Mouse (Mus musculus) brown adipose tissue, adult 24 weeks (tissue): Measurements from ENCODE around the gene Sema4a. TPM values are rescaled to one million over a fixed set of nuclear protein-coding genes. Genes with fewer than 3 reads are reported as not detected.
"Not testable (repeated sequence)": the region's sequence is repeated elsewhere in the genome, so short reads cannot be mapped to it uniquely, and the experiment has no call there.

Experiments used
- H3K27ac ChIP-seq: fragments of 200-500 bp; replicated peaks from 2 replicates; pipeline ENCODE4 v1.5.1; 2012; ENCODE audit warnings: low read depth, mild to moderate bottlenecking, low read length
- H3K4me1 ChIP-seq: fragments of 200-500 bp; 2 replicates; pipeline ENCODE4 v1.6.1; 2012; ENCODE audit warnings: low read length, mixed read lengths; ENCODE audit not compliant: control insufficient read depth, insufficient read depth, insufficient read length
- H3K4me3 ChIP-seq: fragments of 200-500 bp; 2 replicates; pipeline ENCODE4 v1.5.1; 2012; ENCODE audit warnings: low read depth, mild to moderate bottlenecking, low read length, moderate library complexity; ENCODE audit not compliant: insufficient read depth
- polyA plus RNA-seq: library from polyadenylated mRNA; stranded (reverse); fragments of >200 nt; gene quantifications from 2 replicates; pipeline ENCODE4 v1.2.4, GENCODE M21; 2012; ENCODE audit not compliant: missing spikeins, insufficient read depth, insufficient read length

Sema4a gene
- polyA plus RNA-seq, 1 experiment, result 30.2 TPM

DNA sequence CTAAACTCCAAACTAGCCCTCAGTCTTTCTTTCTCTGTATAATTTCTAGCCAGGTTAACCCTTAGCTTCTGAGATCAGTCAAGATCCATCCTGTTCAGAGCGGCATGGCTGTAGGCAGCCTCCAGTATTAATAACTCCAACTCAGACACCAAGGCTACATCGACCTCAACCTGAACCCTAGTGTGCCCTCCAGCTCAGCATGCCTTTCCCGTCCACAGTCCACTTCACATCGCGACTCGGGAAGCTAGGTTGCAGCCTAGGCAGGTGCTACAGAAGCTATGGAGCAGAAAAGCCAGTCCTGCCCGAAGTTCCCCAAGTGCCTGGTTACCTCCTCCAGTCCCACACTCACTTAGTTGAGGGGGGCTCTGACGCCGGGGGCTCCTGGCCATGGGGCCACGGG, 23.5 kb downstream of the Sema4a start:
- Histone ChIP-seq H3K4me1 (peaks cover 3% of the 10 kb centered on the region), H3K4me3 (no peak overlapping the region), H3K27ac (no peak overlapping the region)

DNA sequence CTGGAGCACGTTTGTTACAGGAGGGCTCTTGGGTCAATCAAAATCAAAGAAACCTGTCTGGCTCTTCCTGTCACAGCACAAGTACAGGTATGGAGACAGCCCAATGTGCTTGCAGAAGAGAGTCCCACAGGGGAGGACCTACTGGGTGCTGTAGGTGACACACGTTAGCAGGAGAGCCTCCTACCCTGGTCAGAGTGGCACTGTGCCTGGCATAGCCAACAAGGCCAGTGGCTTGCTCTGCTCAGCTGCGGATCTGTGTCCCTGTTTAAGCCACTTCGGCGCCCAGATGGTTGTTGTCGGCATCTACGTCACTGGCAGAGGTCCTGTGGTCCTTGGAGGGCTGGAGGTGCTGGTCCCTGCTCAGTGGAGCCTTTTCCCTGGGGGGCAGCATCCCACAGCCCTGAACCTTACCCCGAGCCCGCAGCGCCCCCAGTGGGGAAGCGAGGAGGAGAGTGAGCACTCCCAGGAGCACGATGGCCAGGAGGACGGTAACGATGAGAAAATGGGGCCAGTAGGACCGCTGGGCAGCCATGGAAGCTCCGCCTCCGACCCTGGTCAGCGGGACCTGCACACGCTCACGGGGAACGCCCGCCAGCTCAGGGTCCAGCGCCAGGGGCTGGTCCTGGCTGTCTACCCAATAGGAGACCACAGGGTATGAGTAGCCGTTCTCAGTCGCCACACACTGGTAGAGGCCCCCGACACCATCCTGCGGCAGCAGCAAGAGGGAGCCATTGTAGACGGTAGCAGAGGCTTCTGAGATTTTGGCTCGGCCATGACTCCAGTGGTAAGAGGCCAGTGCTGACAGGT, 24.4 kb downstream of the Sema4a start:
- H3K4me1 ChIP-seq, result peaks cover 3% of the 10 kb centered on the region

DNA sequence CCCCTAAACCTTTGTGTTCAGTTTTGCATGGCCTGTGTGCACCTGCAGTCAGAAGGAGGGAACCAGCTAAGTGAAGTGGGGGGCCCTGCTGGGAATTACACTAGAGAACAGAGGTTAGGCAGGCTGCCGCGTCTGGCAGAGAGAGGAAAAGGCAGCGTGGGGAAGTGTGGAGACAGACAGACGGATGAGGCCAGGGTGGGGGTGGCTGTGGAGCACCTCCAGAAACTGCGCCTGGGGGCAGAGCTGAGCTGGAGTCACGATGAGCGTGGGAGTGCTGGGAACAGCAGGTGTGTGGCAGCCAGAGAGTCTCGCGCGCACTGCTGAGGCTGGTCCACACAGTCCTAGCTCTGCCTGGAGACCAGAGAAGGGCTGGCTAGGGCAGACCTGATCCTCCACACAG, 25.5 kb downstream of the Sema4a start:
- Histone ChIP-seq H3K4me3 (no peak overlapping the region), H3K4me1 (peaks cover 3% of the 10 kb centered on the region), H3K27ac (no peak overlapping the region)

More for the DNA sequence above, 24.4 kb downstream of the Sema4a start:
- Histone ChIP-seq H3K27ac (no peak overlapping the region), H3K4me3 (peak overlapping the region; percentile 36; the same call in 1 of the 2 replicates)

DNA sequence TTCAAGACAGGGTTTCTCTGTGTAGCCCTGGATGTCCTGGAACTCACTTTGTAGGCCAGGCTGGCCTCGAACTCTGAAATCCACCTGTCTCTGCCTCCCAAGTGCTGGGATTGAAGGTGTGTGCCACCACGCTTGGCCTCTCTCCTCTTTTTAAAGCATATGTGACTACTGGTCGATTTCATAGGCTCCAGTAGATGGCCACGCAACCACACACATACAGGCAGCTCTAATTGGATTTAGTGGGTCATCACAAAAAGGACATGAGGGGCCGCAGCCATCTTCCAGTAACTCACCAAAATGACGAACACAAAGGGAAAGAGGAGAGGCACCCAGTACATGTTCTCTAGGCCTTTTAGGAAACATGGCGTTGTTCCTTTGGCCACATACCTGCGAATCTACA, 32.3 kb downstream of the Sema4a start:
- H3K4me1 ChIP-seq, H3K4me3 ChIP-seq, H3K27ac ChIP-seq: not testable (repeated sequence)

DNA sequence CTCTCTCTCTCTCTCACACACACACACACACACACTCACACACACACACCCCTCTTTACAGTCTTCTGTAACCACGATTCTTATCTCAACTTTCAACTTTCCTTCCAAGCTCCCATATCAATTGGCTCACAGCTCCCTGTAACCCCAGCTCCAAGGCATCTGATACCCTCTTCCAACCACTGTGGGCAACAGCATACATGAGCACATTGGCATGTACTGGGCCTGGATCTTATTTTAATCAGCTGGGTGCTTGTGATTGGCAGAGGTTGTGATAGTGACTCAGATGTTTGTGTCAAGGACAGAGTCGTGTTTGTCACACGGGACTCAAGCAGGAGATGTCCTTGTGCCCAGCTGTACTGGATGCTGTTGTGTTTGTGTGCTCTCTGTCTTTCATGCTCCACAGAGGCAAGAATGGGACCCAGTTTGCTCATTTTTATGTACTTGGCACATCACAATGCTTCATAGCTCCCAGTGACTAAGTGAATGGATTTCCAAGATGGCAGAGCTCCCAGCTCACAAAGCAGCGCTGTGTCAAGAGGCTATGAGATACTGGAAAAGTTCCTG, 33.6 kb downstream of the Sema4a start:
- Histone ChIP-seq H3K4me1 (no peaks in the 10 kb centered on the region; the same call in 1 of the 2 replicates), H3K27ac (0 out of 2 replicates have a peak overlapping the region, but pooled peaks have one; percentile 1), H3K4me3 (no peak overlapping the region)

DNA sequence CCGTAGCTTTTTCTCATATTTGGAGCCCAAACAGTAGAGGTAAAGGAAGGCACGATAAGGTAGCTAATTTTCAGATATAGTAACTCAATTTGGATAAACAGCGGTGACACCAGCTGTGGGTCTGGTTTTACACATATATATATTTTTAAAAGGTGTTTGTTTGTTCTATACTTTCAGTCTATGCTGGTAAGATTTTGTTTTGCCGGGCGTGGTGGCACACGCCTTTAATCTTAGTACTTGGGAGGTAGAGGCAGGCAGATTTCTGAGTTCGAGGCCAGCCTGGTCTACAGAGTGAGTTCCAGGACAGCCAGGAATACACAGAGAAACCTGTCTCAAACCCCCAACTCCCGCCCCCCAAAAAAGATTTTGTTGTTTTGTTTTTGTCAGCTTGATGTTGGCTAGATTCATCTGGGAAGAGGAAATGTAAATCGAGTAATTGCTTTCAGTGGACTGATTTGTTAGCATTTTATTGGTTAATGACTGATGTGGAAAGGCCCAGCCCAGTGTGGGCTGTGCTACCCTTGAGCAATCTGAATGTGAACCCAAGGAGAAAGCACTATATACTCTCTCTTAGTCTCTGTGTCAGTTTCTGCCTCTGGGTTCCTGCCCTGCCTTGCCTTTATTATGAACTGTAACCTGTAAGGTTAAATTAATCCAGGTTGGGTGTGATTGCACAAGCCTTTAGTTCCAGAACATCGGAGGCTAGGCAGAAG, 35.1 kb downstream of the Sema4a start:
- H3K4me1 ChIP-seq, result no peaks in the 10 kb centered on the region; the same call in 1 of the 2 replicates
- no peak overlapping the region for H3K4me3 ChIP-seq
- H3K27ac ChIP-seq, result peak overlapping the region; percentile 64

DNA sequence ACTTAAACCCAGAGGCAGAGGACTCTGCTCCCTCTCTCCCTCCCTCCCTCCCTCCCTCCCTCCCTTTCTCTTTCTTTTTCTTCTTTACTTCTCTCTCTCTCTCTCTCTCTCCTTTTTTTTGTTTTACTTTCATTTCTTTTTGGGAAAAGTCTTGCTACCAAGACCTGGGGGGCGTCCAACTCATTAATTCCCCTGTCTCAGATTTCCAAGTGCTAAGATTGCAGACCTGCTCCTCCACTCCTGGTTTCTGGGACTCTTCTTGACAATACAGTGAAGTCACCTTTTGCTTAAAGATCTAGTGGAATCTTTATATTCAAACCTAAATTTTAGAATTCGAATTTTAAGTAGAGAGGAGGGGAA, 35.7 kb downstream of the Sema4a start:
- Histone ChIP-seq H3K27ac (peak overlapping the region; percentile 48), H3K4me1 (no peaks in the 10 kb centered on the region; the same call in 1 of the 2 replicates), H3K4me3 (peak overlapping the region; percentile 22)

DNA sequence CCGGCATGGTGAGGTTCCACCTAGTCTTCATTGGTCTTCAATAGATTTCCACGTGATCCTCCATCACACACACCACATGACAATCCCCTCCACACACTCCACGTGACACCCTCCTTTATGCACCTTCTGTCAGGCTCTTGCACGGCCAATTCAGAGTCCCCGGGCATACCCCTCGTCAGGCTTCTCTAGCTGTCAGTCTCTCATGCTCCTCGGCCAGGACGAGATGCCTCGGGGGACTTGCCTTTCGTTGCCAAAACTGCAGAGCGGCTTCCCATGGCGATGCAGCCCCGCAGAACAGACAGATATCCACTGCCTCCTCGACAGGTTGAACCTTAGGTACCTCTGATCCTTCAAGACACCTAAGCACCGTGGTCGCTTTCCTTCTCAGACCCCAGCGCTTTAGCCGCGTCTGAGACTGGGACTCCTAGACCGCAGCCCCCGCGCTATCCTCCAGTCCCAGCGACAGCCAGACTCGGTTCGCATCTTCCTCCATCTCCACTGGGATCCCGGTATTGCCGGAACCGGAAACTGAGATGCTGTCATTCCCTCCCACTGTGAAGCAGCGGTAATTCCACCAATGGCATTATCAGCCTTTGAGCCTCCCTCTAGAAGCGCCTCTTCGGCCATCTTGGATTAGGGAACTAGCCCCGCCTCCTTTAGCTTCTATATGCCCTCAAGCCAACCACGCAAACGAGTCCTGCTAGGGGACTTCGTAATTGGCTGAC, 36.2 kb downstream of the Sema4a start, which contains the start of gene Slc25a44:
Slc25a44 (minus strand) TSS at position 535 of the 725 bp plus-strand sequence.
- peak within 1 kb of the TSS; percentile 78 for H3K4me3 ChIP-seq
- H3K27ac ChIP-seq, result peak within 1 kb of the TSS; percentile 64
- H3K4me1 ChIP-seq, result peaks cover 2% of the 10 kb centered on the region; the same call in 1 of the 2 replicates

DNA sequence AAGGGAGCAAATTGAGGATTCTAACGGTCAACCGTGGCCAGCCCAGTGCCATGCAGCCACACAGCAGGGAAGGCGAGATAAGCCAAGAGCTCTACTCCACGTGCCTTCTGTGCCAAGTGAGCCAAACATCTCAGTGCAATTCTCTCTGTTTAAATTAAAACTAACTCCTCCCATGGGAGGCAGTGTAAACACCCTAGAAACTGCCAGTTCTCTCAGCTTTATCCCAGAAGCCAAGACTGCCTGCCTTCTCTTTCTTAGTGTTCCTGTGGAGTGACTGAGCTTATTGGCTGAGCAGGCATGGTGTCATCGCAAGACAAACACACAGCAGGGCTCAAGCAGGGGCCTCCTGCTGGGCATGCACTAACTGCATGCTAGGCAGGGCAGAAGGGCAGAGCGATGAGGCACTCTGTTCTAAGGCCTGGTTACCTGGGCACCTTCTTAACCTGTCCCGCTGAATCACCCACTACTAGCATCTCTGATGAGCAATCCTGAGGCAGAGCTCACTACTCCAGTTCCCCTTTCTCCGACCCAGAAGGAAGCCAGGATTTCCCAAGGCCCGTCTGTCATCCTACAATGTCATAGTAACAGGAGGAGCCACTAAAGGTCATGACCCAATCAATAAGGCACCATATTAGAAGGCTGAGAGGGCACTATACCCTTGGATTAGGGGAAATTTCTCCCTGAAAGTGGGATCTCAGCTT, 38.8 kb downstream of the Sema4a start:
- peaks cover 12% of the 10 kb centered on the region for H3K4me1 ChIP-seq
- peak overlapping the region; percentile 78 for H3K27ac ChIP-seq
- H3K4me3 ChIP-seq, result 0 out of 2 replicates have a peak overlapping the region, but pooled peaks have one; percentile 12

DNA sequence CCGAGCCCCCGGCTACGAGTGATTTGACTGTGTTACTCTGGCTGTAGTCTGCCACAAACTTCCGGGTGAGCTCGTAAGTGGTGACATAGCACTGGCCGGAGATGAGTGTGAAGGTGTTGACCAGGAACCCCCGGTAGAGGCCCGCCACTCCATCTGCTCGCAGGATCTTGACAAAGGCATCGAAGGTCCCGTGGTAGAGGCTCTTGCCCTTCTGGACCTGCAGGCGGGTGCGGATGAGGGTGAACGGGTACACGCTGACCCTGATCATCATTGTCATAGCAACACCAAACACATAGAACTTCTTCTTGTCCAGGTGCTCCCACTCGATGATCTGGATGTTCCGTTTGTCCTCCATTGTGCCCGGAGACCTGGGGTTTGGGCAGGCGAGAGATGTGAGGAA, 40.2 kb downstream of the Sema4a start:
- H3K4me3 ChIP-seq, result no peak overlapping the region
- H3K27ac ChIP-seq, result 0 out of 2 replicates have a peak overlapping the region, but pooled peaks have one; percentile 78
- H3K4me1 ChIP-seq, result peaks cover 12% of the 10 kb centered on the region

DNA sequence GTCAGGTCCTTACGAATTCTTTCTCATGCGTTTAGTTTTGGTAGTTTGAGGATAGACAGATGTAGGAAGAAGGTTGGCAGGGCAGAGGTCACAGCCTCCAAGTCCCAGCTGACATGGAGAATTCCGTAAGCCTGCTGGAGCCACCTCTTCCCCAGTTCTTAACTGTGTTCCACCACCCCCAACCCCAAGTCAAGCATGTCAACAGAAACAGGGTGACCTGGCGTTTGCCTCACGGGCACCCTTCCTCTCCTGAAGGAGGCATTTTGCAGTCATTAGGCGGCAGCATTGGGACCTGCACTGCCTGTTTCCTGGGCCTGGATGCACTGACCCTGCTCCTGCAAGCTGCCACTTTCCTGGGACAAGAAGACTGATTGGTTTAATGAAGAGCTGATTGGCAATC, 43.0 kb downstream of the Sema4a start:
- no peak overlapping the region for H3K4me3 ChIP-seq
- peaks cover 15% of the 10 kb centered on the region for H3K4me1 ChIP-seq
- H3K27ac ChIP-seq, result peak overlapping the region; percentile 91

DNA sequence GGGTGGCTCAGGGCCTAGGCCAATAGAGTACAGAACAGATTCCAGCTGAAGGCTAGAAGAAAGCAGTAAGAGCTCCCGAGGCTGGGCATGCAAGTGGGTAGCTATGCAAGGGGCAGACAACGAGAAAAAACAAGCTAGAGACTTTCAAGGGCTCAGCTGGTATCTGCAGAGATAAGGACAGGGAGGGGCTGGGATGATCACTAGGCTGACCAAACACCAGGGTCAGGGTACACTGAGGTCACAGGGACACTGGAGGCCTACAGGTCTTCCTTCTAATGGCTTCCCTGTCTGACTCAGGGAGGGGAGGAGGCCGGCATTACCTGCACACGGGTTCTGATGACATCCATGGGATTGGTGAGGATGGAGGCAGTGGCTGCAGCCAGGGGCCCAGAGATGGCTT, 45.3 kb downstream of the Sema4a start:
- Histone ChIP-seq H3K4me1 (peaks cover 16% of the 10 kb centered on the region), H3K4me3 (no peak overlapping the region), H3K27ac (peak overlapping the region; percentile 38; the same call in 1 of the 2 replicates)

DNA sequence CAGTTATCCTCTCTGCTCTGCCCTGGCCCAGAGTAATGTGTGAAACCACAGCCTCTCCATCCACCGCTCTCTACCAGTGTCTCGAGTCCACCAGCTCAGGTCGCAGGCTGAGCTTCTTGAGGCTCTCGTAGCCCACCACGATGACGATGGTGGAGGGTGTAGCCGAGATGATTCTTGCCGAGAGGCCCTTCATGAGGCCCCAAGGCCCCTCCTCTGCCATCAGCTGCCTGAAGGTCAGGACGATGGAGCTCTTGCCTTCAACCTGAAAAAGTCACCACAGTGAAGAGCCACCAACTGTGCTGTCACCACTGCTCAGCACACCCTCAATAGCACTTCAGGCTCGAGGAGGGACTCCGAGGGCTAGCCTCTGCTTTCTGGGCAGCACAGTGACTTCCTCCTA, 48.3 kb downstream of the Sema4a start:
- Histone ChIP-seq H3K27ac (no peak overlapping the region), H3K4me3 (no peak overlapping the region), H3K4me1 (peaks cover 6% of the 10 kb centered on the region; the same call in 1 of the 2 replicates)

DNA sequence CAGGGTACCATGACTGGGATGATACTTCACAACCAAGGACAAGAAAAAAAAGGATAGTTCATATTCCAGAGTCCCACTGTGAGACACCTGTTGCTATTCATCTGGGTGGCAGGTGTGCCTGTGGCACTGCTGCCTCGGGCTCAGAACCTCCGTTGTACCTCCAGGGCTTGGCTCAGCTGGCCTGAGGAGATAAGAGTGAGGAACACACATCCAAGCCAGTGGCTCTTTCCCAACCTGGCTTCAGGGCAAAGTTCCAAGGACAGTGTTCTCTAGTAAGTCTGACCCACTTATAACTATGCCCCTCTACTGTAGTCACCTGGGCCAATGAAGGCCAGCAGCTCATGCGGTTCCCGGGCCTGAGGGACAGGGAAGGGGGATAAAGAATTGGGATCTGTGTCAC, 49.3 kb downstream of the Sema4a start:
- H3K27ac ChIP-seq, result no peak overlapping the region
- H3K4me1 ChIP-seq, result peaks cover 6% of the 10 kb centered on the region; the same call in 1 of the 2 replicates
- H3K4me3 ChIP-seq, result no peak overlapping the region
